Mouse (Mus musculus) hindbrain, embryonic 15.5 days (tissue): ENCODE measurements around the gene Egfl6. TPM values are rescaled to one million over a fixed set of nuclear protein-coding genes. Genes with fewer than 3 reads are reported as not detected.

Experiments used
- ATAC-seq: fragments of 200-750 bp; cut with Nextera tagmentation; 2 replicates; pipeline ENCODE4 v1.8.0; 2017; ENCODE audit warnings: low read depth, moderate number of reproducible peaks, moderate TSS enrichment; ENCODE audit not compliant: low FRiP score
- H3K27ac ChIP-seq: fragments of 300-500 bp; sonication (generic); replicated peaks from 2 replicates; pipeline ENCODE4 v1.5.1; 2015; ENCODE audit warnings: mild to moderate bottlenecking, inconsistent platforms
- H3K27me3 ChIP-seq: fragments of 300-500 bp; sonication (generic); 2 replicates; pipeline ENCODE4 v1.6.1; 2015; ENCODE audit warnings: control low read depth, inconsistent platforms
- H3K36me3 ChIP-seq: fragments of 300-500 bp; sonication (generic); 2 replicates; pipeline ENCODE4 v1.6.1; 2015; ENCODE audit warnings: control low read depth, inconsistent platforms
- H3K4me1 ChIP-seq: fragments of 300-500 bp; sonication (generic); replicated peaks from 2 replicates; pipeline ENCODE4 v1.6.1; 2015; ENCODE audit warnings: control low read depth, inconsistent platforms
- H3K4me2 ChIP-seq: fragments of 300-500 bp; sonication (generic); 2 replicates; pipeline ENCODE4 v1.6.1; 2015; ENCODE audit warnings: moderate library complexity, mild to moderate bottlenecking, inconsistent platforms
- H3K4me3 ChIP-seq: fragments of 300-500 bp; sonication (generic); 2 replicates; pipeline ENCODE4 v1.5.1; 2015; ENCODE audit warnings: mild to moderate bottlenecking, inconsistent platforms
- H3K9ac ChIP-seq: fragments of 300-500 bp; sonication (generic); 2 replicates; pipeline ENCODE4 v1.6.1; 2015; ENCODE audit warnings: inconsistent platforms
- H3K9me3 ChIP-seq: fragments of 300-500 bp; sonication (generic); 2 replicates; pipeline ENCODE4 v1.6.1; 2016; ENCODE audit warnings: control low read depth, inconsistent platforms
- WGBS: fragments of 180-500 bp; shearing (Covaris S2); methylation state at CpG from one replicate; pipeline ENCODE4 v1.1.7; 2015; 5-methylcytosine and 5-hydroxymethylcytosine counted together
- polyA plus RNA-seq: library from polyadenylated mRNA; unstranded; fragments of >200 nt; fragmentation: Nextera tagmentation; extraction: Ambion mirVana; gene quantifications from 2 replicates; pipeline ENCODE4 v1.2.1, GENCODE M21; 2015

Gene Egfl6
- polyA plus RNA-seq, 1 experiment from 2014 or later, result 3.9 TPM

DNA sequence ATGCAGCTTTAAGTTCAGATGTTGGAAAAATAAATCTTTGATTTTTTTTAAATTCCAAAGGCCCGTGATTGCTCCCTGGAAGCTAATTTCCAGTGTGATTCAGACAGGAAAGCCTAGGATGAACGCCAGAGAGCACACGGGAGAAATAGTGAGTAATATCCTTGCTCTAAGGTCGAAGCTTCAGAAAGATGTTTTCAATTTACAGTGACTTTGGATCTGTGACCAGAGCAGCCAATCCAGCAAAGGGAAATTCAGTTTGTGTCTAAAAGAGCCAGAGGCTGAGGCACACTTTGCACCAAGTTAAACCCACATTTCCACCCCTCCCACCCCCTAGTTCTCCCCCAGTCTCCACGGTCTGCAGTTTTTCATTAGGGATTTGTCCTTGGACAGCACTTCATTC, 20.6 kb downstream of the Egfl6 start:
- Histone ChIP-seq H3K4me3 (no peak overlapping the region), H3K4me2 (no peak overlapping the region), H3K9me3 (no peaks in the 10 kb centered on the region), H3K4me1 (no peaks in the 10 kb centered on the region), H3K9ac (no peak overlapping the region), H3K27ac (no peak overlapping the region), H3K27me3 (no peaks in the 10 kb centered on the region; the same call in 1 of the 2 replicates), H3K36me3 (no peaks in the 10 kb centered on the region)
- no peak for ATAC-seq
- 72% methylated on average over 5 of the region's 5 CpGs for WGBS

DNA sequence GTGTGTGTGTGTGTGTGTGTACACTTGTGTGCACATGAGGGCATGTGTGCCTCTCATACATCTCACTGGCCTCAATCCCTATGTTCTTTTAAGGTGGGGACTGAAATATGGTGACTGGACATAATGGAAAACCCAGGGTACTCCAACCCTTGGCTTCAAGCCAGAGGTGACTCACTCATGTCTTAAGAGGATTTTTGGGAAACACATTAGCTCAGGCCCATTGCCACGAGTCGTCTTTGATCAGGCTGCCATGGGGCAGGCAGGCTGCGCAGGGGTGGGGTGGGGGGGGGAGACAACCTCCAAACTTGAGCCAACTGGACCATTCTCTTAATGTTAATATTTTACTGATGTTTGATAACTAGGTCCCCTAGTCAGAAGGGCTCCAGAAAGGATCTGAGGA, 26.2 kb downstream of the Egfl6 start:
- Histone ChIP-seq H3K4me2 (no peak overlapping the region), H3K4me1 (no peaks in the 10 kb centered on the region), H3K36me3 (no peaks in the 10 kb centered on the region), H3K9ac (no peak overlapping the region), H3K27me3 (no peaks in the 10 kb centered on the region; the same call in 1 of the 2 replicates), H3K27ac (no peak overlapping the region), H3K9me3 (no peaks in the 10 kb centered on the region), H3K4me3 (no peak overlapping the region)
- no peak for ATAC-seq
- 67% methylated on average over 3 of the region's 3 CpGs for WGBS

DNA sequence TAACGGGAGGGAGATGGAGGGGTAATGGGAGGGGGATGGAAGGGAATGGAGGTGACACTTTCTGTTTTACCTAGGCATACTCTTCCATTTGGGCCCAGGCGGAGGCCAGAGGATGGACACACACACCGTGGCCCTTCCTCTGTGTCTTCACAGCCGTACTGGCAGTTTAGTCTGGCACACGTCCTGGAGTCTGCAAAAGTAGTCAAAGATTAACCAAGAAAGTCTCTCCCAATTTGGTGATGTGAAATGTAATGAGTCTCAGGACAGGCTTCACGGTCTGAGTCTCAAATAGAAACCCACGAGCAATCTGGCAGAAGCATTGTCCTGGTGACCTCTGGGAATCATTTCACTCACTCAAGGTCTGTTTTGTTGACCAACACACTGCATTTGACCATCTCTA, 33.2 kb downstream of the Egfl6 start:
- Histone ChIP-seq H3K4me1 (no peaks in the 10 kb centered on the region), H3K4me3 (no peak overlapping the region), H3K27ac (no peak overlapping the region), H3K9me3 (no peaks in the 10 kb centered on the region), H3K4me2 (no peak overlapping the region), H3K27me3 (no peaks in the 10 kb centered on the region), H3K9ac (no peak overlapping the region), H3K36me3 (no peaks in the 10 kb centered on the region)
- no peak for ATAC-seq
- 80% methylated on average over 7 of the region's 7 CpGs for WGBS

DNA sequence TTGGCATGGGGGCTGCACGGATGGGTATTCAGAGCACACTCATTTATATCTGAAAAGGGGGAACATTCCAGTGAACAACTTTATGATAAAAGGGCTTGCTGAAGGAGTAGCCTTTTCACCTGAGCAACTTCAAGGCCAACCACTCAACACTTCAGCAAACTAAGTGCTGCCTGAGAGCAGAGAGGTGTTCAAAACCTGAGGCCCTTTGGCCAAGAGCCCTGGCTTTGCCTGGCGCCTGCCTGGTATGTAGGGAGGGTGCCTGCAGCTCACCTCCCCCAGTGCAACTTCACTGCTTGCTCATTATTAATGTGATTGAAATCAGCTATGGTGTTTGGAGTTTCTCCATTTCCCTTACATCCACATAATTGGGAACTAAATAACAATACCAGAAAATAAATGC, 39.0 kb downstream of the Egfl6 start:
- Histone ChIP-seq H3K27me3 (no peaks in the 10 kb centered on the region), H3K4me3 (no peak overlapping the region), H3K36me3 (no peaks in the 10 kb centered on the region), H3K4me1 (no peaks in the 10 kb centered on the region), H3K9ac (no peak overlapping the region), H3K4me2 (no peak overlapping the region), H3K9me3 (no peaks in the 10 kb centered on the region), H3K27ac (no peak overlapping the region)
- ATAC-seq, result no peak
- 80% methylated on average over 2 of the region's 2 CpGs for WGBS

DNA sequence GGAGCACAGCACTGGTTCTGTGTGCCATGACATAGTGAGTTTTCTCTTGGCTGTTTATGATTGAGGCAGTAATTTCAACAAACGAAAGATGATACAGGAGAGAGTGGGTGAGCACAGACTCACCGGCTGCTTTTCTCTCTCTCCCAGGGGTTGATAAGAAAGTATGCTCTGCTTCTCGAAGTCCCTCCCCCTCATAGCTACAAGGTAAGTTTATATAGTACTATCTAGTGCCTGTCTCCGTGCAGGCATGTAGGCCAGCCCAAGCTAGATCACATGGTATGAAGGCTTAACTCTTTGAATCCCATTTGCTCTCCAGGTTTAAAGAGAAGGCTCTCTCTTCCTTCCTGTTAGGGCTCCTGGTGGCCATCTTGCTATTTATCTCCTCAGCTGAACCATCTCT, 50.4 kb downstream of the Egfl6 start:
- no peaks in the 10 kb centered on the region for H3K4me1 ChIP-seq
- H3K9me3 ChIP-seq, result no peaks in the 10 kb centered on the region
- 79% methylated on average over 4 of the region's 4 CpGs for WGBS
- H3K27me3 ChIP-seq, result no peaks in the 10 kb centered on the region
- no peaks in the 10 kb centered on the region for H3K36me3 ChIP-seq
- H3K4me2 ChIP-seq, result no peak overlapping the region
- no peak overlapping the region for H3K4me3 ChIP-seq
- no peak overlapping the region for H3K27ac ChIP-seq
- no peak overlapping the region for H3K9ac ChIP-seq
- ATAC-seq, result no peak

DNA sequence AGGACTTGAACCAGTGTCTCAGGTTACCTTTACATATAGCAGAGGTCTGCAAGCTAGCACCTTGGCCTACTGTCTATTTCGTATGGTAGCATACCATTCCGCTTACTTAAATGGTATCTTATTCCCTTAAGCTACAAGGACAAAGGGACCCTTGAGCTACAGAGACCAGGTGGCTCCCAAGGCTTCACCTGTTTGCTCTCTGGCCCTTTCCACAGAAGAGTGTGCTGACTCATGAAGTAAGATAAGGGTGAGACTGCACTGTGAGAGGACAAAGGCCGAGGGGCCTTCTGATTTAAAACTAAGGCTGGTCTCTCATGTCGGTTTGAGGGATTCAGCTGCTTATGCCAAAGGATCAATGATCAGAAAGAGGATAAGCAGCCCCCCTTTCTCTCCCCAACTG, 52.1 kb downstream of the Egfl6 start:
- H3K27ac ChIP-seq, result no peak overlapping the region
- ATAC-seq, result no peak
- no peaks in the 10 kb centered on the region for H3K4me1 ChIP-seq
- H3K9me3 ChIP-seq, result no peaks in the 10 kb centered on the region
- no peaks in the 10 kb centered on the region for H3K27me3 ChIP-seq
- H3K36me3 ChIP-seq, result no peaks in the 10 kb centered on the region
- no peak overlapping the region for H3K4me2 ChIP-seq
- no peak overlapping the region for H3K4me3 ChIP-seq
- 85% methylated on average over 4 of the region's 4 CpGs for WGBS
- no peak overlapping the region for H3K9ac ChIP-seq

DNA sequence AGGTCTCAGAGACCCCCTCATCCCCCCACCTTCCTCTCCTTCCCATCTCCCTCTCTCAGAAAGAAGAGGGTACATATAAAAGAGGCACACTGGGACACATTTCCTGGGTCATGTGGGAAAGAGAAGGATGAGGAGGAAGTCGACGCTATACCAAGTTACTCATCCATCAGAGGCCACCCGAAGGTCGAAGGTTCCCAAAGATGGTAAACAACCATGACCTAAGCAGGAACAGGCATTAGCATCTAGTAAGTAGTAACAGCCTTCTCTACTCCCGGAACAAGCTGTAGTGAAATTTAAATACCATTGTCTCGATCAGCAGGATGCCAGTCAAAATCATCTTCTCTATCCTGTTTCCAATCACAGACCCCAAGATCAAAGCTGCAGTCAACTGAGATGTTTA, 53.8 kb downstream of the Egfl6 start:
- 36% methylated on average over 6 of the region's 6 CpGs for WGBS
- no peaks in the 10 kb centered on the region for H3K4me1 ChIP-seq
- H3K9me3 ChIP-seq, result no peaks in the 10 kb centered on the region
- H3K36me3 ChIP-seq, result no peaks in the 10 kb centered on the region
- no peak overlapping the region for H3K9ac ChIP-seq
- no peak overlapping the region for H3K27ac ChIP-seq
- H3K4me2 ChIP-seq, result no peak overlapping the region
- ATAC-seq, result no peak
- no peak overlapping the region for H3K4me3 ChIP-seq
- no peaks in the 10 kb centered on the region for H3K27me3 ChIP-seq

DNA sequence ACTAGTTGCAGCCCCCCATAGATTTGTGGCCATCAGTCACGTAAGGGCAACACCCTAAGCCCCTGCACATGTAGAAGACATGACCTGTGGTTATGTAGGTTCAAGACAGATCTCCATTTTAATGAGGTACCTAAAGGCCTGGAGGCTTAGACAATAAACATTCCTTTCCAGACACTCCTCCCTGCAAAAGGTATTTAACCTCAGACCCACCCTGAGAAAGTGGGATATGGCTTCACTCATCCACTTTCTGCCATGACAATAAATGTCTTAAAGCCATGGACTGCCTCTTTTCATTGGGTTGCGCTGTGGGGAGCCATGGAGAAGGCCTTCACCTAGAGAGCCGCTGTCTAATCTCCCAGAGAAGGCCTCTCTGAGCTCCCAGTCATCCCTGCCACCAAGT, 57.4 kb downstream of the Egfl6 start:
- Histone ChIP-seq H3K4me2 (no peak overlapping the region), H3K9me3 (no peaks in the 10 kb centered on the region), H3K27ac (no peak overlapping the region), H3K9ac (no peak overlapping the region), H3K4me3 (no peak overlapping the region), H3K27me3 (no peaks in the 10 kb centered on the region), H3K36me3 (no peaks in the 10 kb centered on the region), H3K4me1 (no peaks in the 10 kb centered on the region)
- WGBS, result 92% methylated on average over 3 of the region's 3 CpGs
- no peak for ATAC-seq

DNA sequence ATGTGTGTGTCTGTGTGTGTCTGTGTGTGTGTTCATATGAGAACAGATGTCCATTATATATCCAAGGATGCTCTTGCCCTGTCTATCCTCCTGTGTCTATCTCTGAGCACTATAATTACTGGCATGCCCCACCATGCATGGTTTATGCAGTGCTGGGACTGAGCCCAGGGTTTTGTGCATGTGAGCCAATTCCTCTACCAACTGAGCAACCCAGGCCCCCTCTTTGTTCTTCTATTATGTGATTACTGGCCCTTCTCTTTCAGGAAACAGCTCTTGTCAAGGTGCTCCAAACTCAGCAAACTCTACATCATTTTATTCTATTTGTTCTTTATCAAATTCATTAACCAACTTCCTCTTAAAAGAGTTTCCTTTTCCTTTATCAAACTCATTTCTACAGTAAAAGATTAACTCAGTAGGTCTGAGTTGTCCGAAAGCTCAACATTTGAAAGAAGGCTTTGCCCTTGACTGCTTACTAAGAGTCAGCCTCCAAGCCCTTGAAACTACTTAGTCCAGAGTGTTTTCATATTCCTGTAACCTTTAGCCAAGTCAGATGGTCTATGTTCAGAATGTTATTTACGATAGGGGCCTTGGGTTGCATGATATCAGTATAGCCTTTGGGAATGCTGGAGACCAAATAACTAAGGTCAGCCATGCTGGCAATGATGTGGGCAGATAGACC, 59.7 kb downstream of the Egfl6 start:
- 91% methylated on average over 2 of the region's 2 CpGs for WGBS
- no peaks in the 10 kb centered on the region for H3K36me3 ChIP-seq
- H3K4me3 ChIP-seq, result no peak overlapping the region
- H3K9ac ChIP-seq, result no peak overlapping the region
- no peak for ATAC-seq
- H3K9me3 ChIP-seq, result no peaks in the 10 kb centered on the region
- no peaks in the 10 kb centered on the region for H3K4me1 ChIP-seq
- no peaks in the 10 kb centered on the region for H3K27me3 ChIP-seq
- no peak overlapping the region for H3K4me2 ChIP-seq
- no peak overlapping the region for H3K27ac ChIP-seq

DNA sequence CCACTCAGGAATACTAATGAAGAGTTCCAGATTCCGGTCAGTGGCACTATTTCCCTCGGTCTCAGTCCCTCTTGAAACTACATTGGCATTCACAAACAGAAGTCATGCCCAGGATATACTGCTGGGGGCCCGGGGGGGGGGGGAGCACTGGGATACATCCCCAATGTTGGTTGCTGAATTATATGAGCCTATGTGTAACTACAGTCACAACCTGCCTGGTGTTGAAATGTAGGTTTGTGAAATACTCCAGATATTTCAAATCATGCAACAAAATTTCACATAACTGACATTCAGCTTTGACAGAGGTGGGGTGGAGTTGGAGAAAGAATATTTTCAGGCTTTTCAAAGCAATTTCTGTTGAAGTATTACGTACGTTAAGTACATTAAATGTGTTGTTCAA, 64.7 kb downstream of the Egfl6 start:
- Histone ChIP-seq H3K27ac (no peak overlapping the region), H3K4me3 (no peak overlapping the region), H3K9ac (no peak overlapping the region), H3K27me3 (no peaks in the 10 kb centered on the region; the same call in 1 of the 2 replicates), H3K9me3 (no peaks in the 10 kb centered on the region), H3K4me2 (no peak overlapping the region), H3K4me1 (no peaks in the 10 kb centered on the region), H3K36me3 (no peaks in the 10 kb centered on the region)
- no peak for ATAC-seq
- WGBS, result 79% methylated on average over 5 of the region's 5 CpGs

DNA sequence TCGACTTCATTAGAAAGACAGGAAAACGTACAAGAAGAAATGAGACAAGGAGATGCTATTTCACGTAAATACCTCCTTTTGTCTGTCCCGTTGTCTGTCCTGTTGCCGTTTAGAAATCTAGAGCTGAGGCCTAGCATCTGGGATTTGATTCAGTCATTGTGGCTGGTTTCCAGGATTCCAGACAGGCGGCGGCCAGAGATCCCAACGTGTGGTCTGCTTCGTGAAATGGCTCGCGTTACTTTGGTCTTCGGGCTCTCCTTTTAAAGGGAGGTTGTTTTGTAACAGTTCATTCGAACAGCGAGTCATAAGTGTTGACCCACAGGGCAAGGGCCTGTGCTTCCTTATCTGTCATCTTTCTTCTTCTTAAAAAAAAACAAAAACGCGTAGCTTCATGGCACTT, 67.2 kb downstream of the Egfl6 start, which contains the start of gene Tceanc:
Tceanc (minus strand) TSS at position 223 of the 400 bp plus-strand sequence.
- no peak for ATAC-seq
- Histone ChIP-seq H3K27ac (no peak within 1 kb of the TSS), H3K4me3 (no peak within 1 kb of the TSS), H3K4me2 (no peak within 1 kb of the TSS), H3K9me3 (no peaks in the 10 kb centered on the region), H3K36me3 (no peaks in the 10 kb centered on the region), H3K9ac (no peak within 1 kb of the TSS), H3K27me3 (no peaks in the 10 kb centered on the region; the same call in 1 of the 2 replicates), H3K4me1 (no peaks in the 10 kb centered on the region)
- WGBS, result 67% methylated on average over 16 of the region's 16 CpGs

DNA sequence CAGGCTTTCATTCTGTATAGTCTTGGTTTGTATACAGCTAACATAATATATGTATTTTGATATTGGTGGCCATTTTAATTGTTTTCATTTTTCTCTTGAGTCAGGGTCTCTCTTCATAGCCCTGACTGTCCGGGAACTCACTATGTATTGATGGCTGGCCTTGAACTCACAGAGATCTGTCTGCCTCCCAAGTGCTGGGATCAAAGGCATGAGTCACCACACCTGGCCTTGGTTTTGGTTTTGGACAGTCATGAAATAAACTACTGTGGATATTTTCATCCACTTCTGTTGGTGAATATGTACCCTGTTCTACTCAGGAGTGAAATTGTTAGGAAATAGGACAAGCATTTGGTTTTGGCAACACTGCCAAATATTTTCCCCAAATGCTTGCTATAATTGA, 68.9 kb downstream of the Egfl6 start:
- no peaks in the 10 kb centered on the region for H3K9me3 ChIP-seq
- no peak overlapping the region for H3K4me3 ChIP-seq
- no peaks in the 10 kb centered on the region for H3K4me1 ChIP-seq
- H3K4me2 ChIP-seq, result no peak overlapping the region
- H3K36me3 ChIP-seq, result no peaks in the 10 kb centered on the region
- no peak for ATAC-seq
- no peaks in the 10 kb centered on the region; the same call in 1 of the 2 replicates for H3K27me3 ChIP-seq
- no peak overlapping the region for H3K9ac ChIP-seq
- WGBS, result 83% methylated on average over 1 of the region's 1 CpGs
- no peak overlapping the region for H3K27ac ChIP-seq

DNA sequence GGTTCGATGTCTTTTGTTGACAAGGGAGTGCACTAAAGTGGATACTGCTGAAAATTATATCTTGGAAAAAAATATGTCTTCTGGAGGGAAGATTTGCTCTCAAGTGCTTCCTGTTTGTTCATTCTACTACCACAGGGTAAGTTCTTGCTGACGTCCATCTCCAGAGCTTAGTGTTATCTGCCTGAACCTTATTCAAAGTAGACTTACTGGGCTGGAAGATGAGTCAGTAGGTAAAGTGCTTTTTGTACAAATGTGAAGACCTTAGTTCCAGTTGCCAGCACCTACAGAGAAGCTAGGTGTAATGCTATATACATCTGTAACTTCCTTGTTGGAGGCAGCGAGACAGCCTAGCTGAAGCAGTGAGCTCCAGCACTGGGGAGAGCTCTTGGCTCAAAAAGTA, 69.6 kb downstream of the Egfl6 start:
- Histone ChIP-seq H3K9ac (no peak overlapping the region), H3K36me3 (no peaks in the 10 kb centered on the region), H3K4me2 (no peak overlapping the region), H3K4me3 (no peak overlapping the region), H3K9me3 (no peaks in the 10 kb centered on the region), H3K4me1 (no peaks in the 10 kb centered on the region), H3K27me3 (no peaks in the 10 kb centered on the region; the same call in 1 of the 2 replicates), H3K27ac (no peak overlapping the region)
- no peak for ATAC-seq
- WGBS, result 92% methylated on average over 3 of the region's 3 CpGs
